Mouse (Mus musculus) CD4-positive, CD25-positive, alpha-beta regulatory T cell (primary cell): ENCODE results near the gene Gria3. TPM values are rescaled to one million over a fixed set of nuclear protein-coding genes. Genes with fewer than 3 reads are reported as not detected.

ENCODE experiments used
- polyA plus RNA-seq: library from polyadenylated mRNA; unstranded; fragments of 100-300 nt; shearing (Covaris generic); gene quantifications from one replicate; pipeline ENCODE4 v1.2.1, GENCODE M21; 2017

The Gria3 gene
- polyA plus RNA-seq = not detected

DNA sequence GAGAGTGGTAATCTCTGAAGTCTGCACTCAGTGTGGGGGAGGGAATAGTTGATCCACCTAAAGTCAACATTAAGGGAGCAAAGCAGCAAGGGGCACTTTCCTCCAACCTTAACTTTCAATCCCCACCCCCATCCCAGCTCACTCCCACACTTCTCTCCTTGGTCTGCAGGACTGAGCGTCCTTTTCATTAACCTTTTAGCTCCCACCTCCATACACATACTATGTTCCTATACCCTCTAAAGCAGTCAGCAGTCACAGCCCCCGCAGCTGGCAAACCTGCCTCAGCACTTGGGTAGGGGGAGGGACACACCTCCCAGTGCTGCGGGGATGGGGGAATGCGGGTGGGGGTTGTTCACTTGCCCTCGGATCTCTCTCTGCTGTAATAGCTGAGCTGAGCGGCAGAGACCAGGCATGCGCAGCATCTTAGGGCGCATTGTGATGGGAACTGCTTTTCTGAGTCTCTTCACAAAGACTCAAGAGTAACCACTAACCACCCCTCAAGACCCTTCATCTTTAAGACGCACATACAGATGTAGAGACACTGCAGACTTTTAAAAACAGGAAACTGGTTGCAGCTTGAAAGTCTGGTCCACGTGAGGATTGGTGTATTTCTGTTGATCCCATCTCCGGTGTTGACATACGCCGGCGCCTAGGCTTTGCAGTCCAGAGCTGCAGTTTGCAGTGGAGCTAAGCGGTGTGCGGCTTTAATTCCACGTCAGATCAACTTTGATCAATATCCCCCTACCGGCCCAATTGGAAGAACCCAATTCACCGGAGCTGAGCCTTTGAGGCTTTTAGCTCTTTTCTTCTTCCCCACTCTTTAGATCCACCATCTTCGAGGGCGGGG is at the start of gene Gria3:
Gene Gria3 (plus strand): TSS at position 797 of the 847 bp plus-strand sequence.

